Mouse (Mus musculus): ENCODE data around the gene Agbl4. TPM values are rescaled to one million over a fixed set of nuclear protein-coding genes. Genes with fewer than 3 reads are reported as not detected.

Agbl4 gene
- polyA plus RNA-seq, 1 experiment from 2014 or later = 0.21 TPM

- H3K4me1 ChIP-seq (ENCODE audit: control insufficient read depth, insufficient read depth, low read length) = no peaks in the 10 kb centered on the region
- no peaks in the 10 kb centered on the region for H3K36me3 ChIP-seq (ENCODE audit: control insufficient read depth, insufficient read depth, low read length)
- H3K27ac ChIP-seq (ENCODE audit: low read length) = no peak overlapping the region
- H3K9me3 ChIP-seq (replicated peaks; ENCODE audit: control insufficient read depth, low read length) = no peaks in the 10 kb centered on the region
- no peak overlapping the region for H3K9ac ChIP-seq (ENCODE audit: low read length)
- H3K4me2 ChIP-seq (ENCODE audit: low read depth, low read length) = no peak overlapping the region
- no peaks in the 10 kb centered on the region for H3K27me3 ChIP-seq (ENCODE audit: control insufficient read depth, insufficient read depth, low read length)
- H3K4me3 ChIP-seq (replicated peaks; ENCODE audit: low read length) = no peak overlapping the region
- no peak for ATAC-seq (ENCODE audit: insufficient read depth, low FRiP score)
- WGBS = 52% methylated on average over 5 of the region's 5 CpGs
These were observed 1096.4 kb downstream of the Agbl4 start for GRCm38 (mm10) chr4:111493750-111494404.

GRCm38 (mm10) chr4:111495949-111496348, 1098.5 kb downstream of the Agbl4 start:
- H3K27ac ChIP-seq (ENCODE audit: low read length) = no peak overlapping the region
- 7% methylated on average over 2 of the region's 2 CpGs for WGBS
- no peak for ATAC-seq (ENCODE audit: insufficient read depth, low FRiP score)

GRCm38 (mm10) chr4:111498751-111499150, 1101.3 kb downstream of the Agbl4 start:
- Histone ChIP-seq H3K4me3 (replicated peaks; ENCODE audit: low read length) (no peak overlapping the region), H3K4me2 (ENCODE audit: low read depth, low read length) (no peak overlapping the region), H3K27me3 (ENCODE audit: control insufficient read depth, insufficient read depth, low read length) (no peaks in the 10 kb centered on the region), H3K9me3 (replicated peaks; ENCODE audit: control insufficient read depth, low read length) (no peaks in the 10 kb centered on the region), H3K36me3 (ENCODE audit: control insufficient read depth, insufficient read depth, low read length) (no peaks in the 10 kb centered on the region), H3K27ac (ENCODE audit: low read length) (no peak overlapping the region), H3K4me1 (ENCODE audit: control insufficient read depth, insufficient read depth, low read length) (no peaks in the 10 kb centered on the region), H3K9ac (ENCODE audit: low read length) (no peak overlapping the region)
- no peak for ATAC-seq (ENCODE audit: insufficient read depth, low FRiP score)
- 59% methylated on average over 3 of the region's 3 CpGs for WGBS

More at GRCm38 (mm10) chr4:111495949-111496348, 1098.5 kb downstream of the Agbl4 start:
- no peaks in the 10 kb centered on the region for H3K9me3 ChIP-seq (replicated peaks; ENCODE audit: control insufficient read depth, low read length)
- H3K36me3 ChIP-seq (ENCODE audit: control insufficient read depth, insufficient read depth, low read length) = no peaks in the 10 kb centered on the region
- no peak overlapping the region for H3K4me3 ChIP-seq (replicated peaks; ENCODE audit: low read length)
- H3K4me1 ChIP-seq (ENCODE audit: control insufficient read depth, insufficient read depth, low read length) = no peaks in the 10 kb centered on the region
- H3K4me2 ChIP-seq (ENCODE audit: low read depth, low read length) = no peak overlapping the region
- no peaks in the 10 kb centered on the region for H3K27me3 ChIP-seq (ENCODE audit: control insufficient read depth, insufficient read depth, low read length)
- H3K9ac ChIP-seq (ENCODE audit: low read length) = no peak overlapping the region

- ATAC-seq (ENCODE audit: insufficient read depth, low FRiP score) = no peak
- Histone ChIP-seq H3K4me1 (ENCODE audit: control insufficient read depth, insufficient read depth, low read length) (no peaks in the 10 kb centered on the region), H3K4me3 (replicated peaks; ENCODE audit: low read length) (no peak overlapping the region), H3K9ac (ENCODE audit: low read length) (no peak overlapping the region), H3K9me3 (replicated peaks; ENCODE audit: control insufficient read depth, low read length) (no peaks in the 10 kb centered on the region), H3K36me3 (ENCODE audit: control insufficient read depth, insufficient read depth, low read length) (no peaks in the 10 kb centered on the region), H3K4me2 (ENCODE audit: low read depth, low read length) (no peak overlapping the region), H3K27ac (ENCODE audit: low read length) (no peak overlapping the region), H3K27me3 (ENCODE audit: control insufficient read depth, insufficient read depth, low read length) (no peaks in the 10 kb centered on the region)
- WGBS = 85% methylated on average over 1 of the region's 1 CpGs
These were observed 1104.0 kb downstream of the Agbl4 start for GRCm38 (mm10) chr4:111501441-111501840.

DNA sequence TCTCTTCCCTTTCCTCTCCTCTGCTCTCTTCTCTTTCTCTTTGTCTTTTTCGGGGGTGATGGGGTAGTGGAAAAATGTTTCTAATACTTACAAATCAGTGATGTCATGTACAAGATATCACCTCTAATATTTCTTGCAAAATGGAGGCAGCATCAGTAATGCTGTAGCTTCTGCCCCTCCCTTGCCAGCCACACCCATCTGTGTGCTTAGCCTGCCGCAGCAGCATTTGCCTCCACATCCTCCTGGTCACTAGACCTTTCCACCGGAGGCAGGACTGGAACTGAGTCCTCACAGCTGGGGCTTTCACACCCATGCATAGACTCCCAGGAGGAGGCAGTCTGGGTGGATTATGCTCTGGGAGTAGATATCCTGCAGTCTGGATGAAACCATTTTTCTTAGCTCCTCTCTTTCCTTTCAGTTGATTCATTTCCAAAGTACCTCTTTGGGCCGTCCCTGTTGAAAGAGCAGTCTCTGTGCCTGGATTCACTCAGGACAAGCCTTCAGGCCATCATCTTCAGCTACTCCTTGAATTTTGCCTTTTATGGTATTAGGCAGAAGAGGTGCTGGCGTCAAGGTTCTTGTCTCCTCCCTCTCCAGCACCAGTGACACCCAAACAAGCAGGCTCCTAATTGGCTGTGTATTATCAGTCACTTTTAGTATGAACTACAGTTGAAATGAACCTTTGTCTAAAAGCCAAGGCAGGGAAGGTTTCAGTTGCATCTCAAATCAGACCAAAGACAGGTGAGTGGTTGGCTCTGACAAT, 1105.7 kb downstream of the Agbl4 start:
- Histone ChIP-seq H3K27me3 (ENCODE audit: control insufficient read depth, insufficient read depth, low read length) (no peaks in the 10 kb centered on the region), H3K36me3 (ENCODE audit: control insufficient read depth, insufficient read depth, low read length) (no peaks in the 10 kb centered on the region), H3K4me3 (replicated peaks; ENCODE audit: low read length) (no peak overlapping the region), H3K4me1 (ENCODE audit: control insufficient read depth, insufficient read depth, low read length) (no peaks in the 10 kb centered on the region), H3K4me2 (ENCODE audit: low read depth, low read length) (no peak overlapping the region), H3K9ac (ENCODE audit: low read length) (no peak overlapping the region), H3K27ac (ENCODE audit: low read length) (no peak overlapping the region; the same call in 1 of the 2 replicates), H3K9me3 (replicated peaks; ENCODE audit: control insufficient read depth, low read length) (no peaks in the 10 kb centered on the region)
- WGBS = 46% methylated on average over 5 of the region's 5 CpGs
- peak; percentile 58; the same call in 1 of the 2 replicates for ATAC-seq (ENCODE audit: insufficient read depth, low FRiP score)

- Histone ChIP-seq H3K4me2 (ENCODE audit: low read depth, low read length) (no peak overlapping the region), H3K4me1 (ENCODE audit: control insufficient read depth, insufficient read depth, low read length) (no peaks in the 10 kb centered on the region), H3K27ac (ENCODE audit: low read length) (peak overlapping the region; percentile 30; the same call in 1 of the 2 replicates), H3K9me3 (replicated peaks; ENCODE audit: control insufficient read depth, low read length) (no peaks in the 10 kb centered on the region), H3K36me3 (ENCODE audit: control insufficient read depth, insufficient read depth, low read length) (no peaks in the 10 kb centered on the region), H3K27me3 (ENCODE audit: control insufficient read depth, insufficient read depth, low read length) (no peaks in the 10 kb centered on the region), H3K4me3 (replicated peaks; ENCODE audit: low read length) (no peak overlapping the region), H3K9ac (ENCODE audit: low read length) (no peak overlapping the region)
- WGBS = 73% methylated on average over 2 of the region's 2 CpGs
- no peak for ATAC-seq (ENCODE audit: insufficient read depth, low FRiP score)
These were observed 1107.5 kb downstream of the Agbl4 start for GRCm38 (mm10) chr4:111504952-111505351.

DNA sequence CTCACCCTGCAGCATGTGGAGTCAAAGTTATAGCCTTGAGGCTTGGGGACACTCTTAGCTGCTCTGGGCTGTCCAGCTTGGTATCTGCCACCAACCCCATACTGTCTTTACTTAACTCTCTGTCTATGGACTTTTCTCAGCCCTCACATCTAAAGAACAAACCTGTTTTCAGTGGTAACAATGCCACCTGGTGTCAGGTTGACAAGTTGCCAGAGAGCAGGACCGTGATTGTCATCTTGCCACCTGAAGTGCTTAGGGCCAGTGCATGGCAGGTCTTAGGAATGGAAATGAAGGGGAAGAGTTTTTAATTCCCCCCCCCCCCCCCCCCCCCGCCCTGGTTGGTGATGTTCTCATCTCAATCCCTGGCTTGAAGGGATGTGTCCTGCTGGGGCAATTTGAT, 1112.7 kb downstream of the Agbl4 start:
- Histone ChIP-seq H3K27me3 (ENCODE audit: control insufficient read depth, insufficient read depth, low read length) (no peaks in the 10 kb centered on the region), H3K4me2 (ENCODE audit: low read depth, low read length) (no peak overlapping the region), H3K9me3 (replicated peaks; ENCODE audit: control insufficient read depth, low read length) (no peaks in the 10 kb centered on the region), H3K4me3 (replicated peaks; ENCODE audit: low read length) (no peak overlapping the region), H3K4me1 (ENCODE audit: control insufficient read depth, insufficient read depth, low read length) (no peaks in the 10 kb centered on the region; the same call in 1 of the 2 replicates), H3K27ac (ENCODE audit: low read length) (no peak overlapping the region), H3K9ac (ENCODE audit: low read length) (no peak overlapping the region), H3K36me3 (ENCODE audit: control insufficient read depth, insufficient read depth, low read length) (no peaks in the 10 kb centered on the region)
- no peak for ATAC-seq (ENCODE audit: insufficient read depth, low FRiP score)
- WGBS = 38% methylated on average over 1 of the region's 2 CpGs

GRCm38 (mm10) chr4:111513921-111514320, 1116.5 kb downstream of the Agbl4 start:
- H3K4me1 ChIP-seq (ENCODE audit: control insufficient read depth, insufficient read depth, low read length) = no peaks in the 10 kb centered on the region; the same call in 1 of the 2 replicates
- no peak overlapping the region for H3K4me2 ChIP-seq (ENCODE audit: low read depth, low read length)
- H3K27ac ChIP-seq (ENCODE audit: low read length) = no peak overlapping the region
- H3K9me3 ChIP-seq (replicated peaks; ENCODE audit: control insufficient read depth, low read length) = no peaks in the 10 kb centered on the region
- no peaks in the 10 kb centered on the region for H3K36me3 ChIP-seq (ENCODE audit: control insufficient read depth, insufficient read depth, low read length)
- no peak overlapping the region for H3K4me3 ChIP-seq (replicated peaks; ENCODE audit: low read length)
- H3K9ac ChIP-seq (ENCODE audit: low read length) = no peak overlapping the region
- H3K27me3 ChIP-seq (ENCODE audit: control insufficient read depth, insufficient read depth, low read length) = no peaks in the 10 kb centered on the region
- WGBS = 44% methylated on average over 3 of the region's 3 CpGs
- no peak for ATAC-seq (ENCODE audit: insufficient read depth, low FRiP score)

DNA sequence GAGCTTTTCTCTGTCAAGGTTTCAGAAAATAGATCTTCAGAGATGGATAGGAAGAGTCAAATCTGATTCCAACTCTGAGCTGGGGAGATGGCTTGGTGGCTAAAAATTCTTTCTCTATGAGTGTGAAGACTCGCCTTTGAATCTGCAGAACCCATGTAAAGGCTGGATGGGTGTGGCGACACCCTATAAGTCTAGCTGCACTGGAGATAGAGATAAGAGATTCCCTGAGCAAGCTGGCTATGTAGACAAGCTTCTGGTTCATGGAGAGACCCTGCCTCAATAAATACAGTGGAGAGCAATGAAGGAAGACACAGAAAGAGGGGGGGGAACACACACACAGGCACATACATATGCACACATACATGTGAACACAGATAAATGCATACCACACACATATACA, 1118.7 kb downstream of the Agbl4 start:
- Histone ChIP-seq H3K27me3 (ENCODE audit: control insufficient read depth, insufficient read depth, low read length) (no peaks in the 10 kb centered on the region), H3K4me2 (ENCODE audit: low read depth, low read length) (no peak overlapping the region), H3K9me3 (replicated peaks; ENCODE audit: control insufficient read depth, low read length) (no peaks in the 10 kb centered on the region), H3K9ac (ENCODE audit: low read length) (no peak overlapping the region), H3K4me3 (replicated peaks; ENCODE audit: low read length) (no peak overlapping the region), H3K36me3 (ENCODE audit: control insufficient read depth, insufficient read depth, low read length) (no peaks in the 10 kb centered on the region), H3K4me1 (ENCODE audit: control insufficient read depth, insufficient read depth, low read length) (no peaks in the 10 kb centered on the region; the same call in 1 of the 2 replicates), H3K27ac (ENCODE audit: low read length) (no peak overlapping the region)
- WGBS = 89% methylated on average over 2 of the region's 2 CpGs
- no peak for ATAC-seq (ENCODE audit: insufficient read depth, low FRiP score)

All from stomach, embryonic 16.5 days (tissue).